Mouse (Mus musculus) lung, postnatal 10 days (tissue): ENCODE results near the gene Ccni.

Experiments used
- DNase-seq: peaks from one replicate; pipeline ENCODE4 v3.0.0; 2021

Ccni gene

GRCm38 (mm10) chr5:93206109-93207005 is at the start of gene Ccni, which contains the start of gene 2010109A12Rik:
Gene Ccni, minus strand, starts transcription at chr5:93206495.
Gene 2010109A12Rik, plus strand, starts transcription at chr5:93206518.
- DNase-seq: peak; percentile 97

- no peak for DNase-seq
Measured at GRCm38 (mm10) chr5:93255759-93256265, 49.5 kb upstream of the Ccni start.

GRCm38 (mm10) chr5:93251001-93251760 is 44.9 kb upstream of the Ccni start:
- peak; percentile 77 for DNase-seq

GRCm38 (mm10) chr5:93249940-93250578 is 43.8 kb upstream of the Ccni start:
- DNase-seq: peak; percentile 11

GRCm38 (mm10) chr5:93245280-93245679 is 39.0 kb upstream of the Ccni start:
- no peak for DNase-seq

- no peak for DNase-seq
Measured at GRCm38 (mm10) chr5:93239590-93240544, 33.6 kb upstream of the Ccni start.

GRCm38 (mm10) chr5:93236541-93236940 is 30.2 kb upstream of the Ccni start:
- DNase-seq: no peak

GRCm38 (mm10) chr5:93235888-93236287 is 29.6 kb upstream of the Ccni start:
- DNase-seq: no peak

- DNase-seq: no peak
Measured at GRCm38 (mm10) chr5:93234605-93235004, 28.3 kb upstream of the Ccni start.

GRCm38 (mm10) chr5:93234130-93234529 is 27.8 kb upstream of the Ccni start:
- no peak for DNase-seq

- no peak for DNase-seq
Measured at GRCm38 (mm10) chr5:93232838-93233237, 26.5 kb upstream of the Ccni start.

GRCm38 (mm10) chr5:93231721-93232120 is 25.4 kb upstream of the Ccni start:
- DNase-seq: no peak

- no peak for DNase-seq
Measured at GRCm38 (mm10) chr5:93229527-93229926, 23.2 kb upstream of the Ccni start.

- DNase-seq: no peak
Measured at GRCm38 (mm10) chr5:93227157-93227556, 20.9 kb upstream of the Ccni start.

- no peak for DNase-seq
Measured at GRCm38 (mm10) chr5:93224549-93224948, 18.3 kb upstream of the Ccni start.

- peak; percentile 78 for DNase-seq
Measured at GRCm38 (mm10) chr5:93221661-93222060, 15.4 kb upstream of the Ccni start.

GRCm38 (mm10) chr5:93218375-93218774 is 12.1 kb upstream of the Ccni start:
- no peak for DNase-seq

- DNase-seq: no peak
Measured at GRCm38 (mm10) chr5:93207555-93207954, 1.3 kb upstream of the Ccni start.

- peak; percentile 54 for DNase-seq
Measured at GRCm38 (mm10) chr5:93207006-93207348, 682 bp upstream of the Ccni start.

- DNase-seq: peak; percentile 69
Measured at GRCm38 (mm10) chr5:93205371-93206108, 755 bp downstream of the Ccni start.

GRCm38 (mm10) chr5:93201181-93201580 is 5.1 kb downstream of the Ccni start:
- no peak for DNase-seq
